Mouse (Mus musculus): ENCODE measurements at regions not wholly inside any gene's neighbourhood (a gene's known extent, or its start where the extent isn't known, plus 50 kb on each side); places are given as distances from the start of the nearest gene placed in this dataset.
A peak's percentile ranks its signal among the peaks of the same experiment; 100 is the strongest.

- peak; percentile 61 to 62 for DNase-seq
Measured at GRCm38 (mm10) chr4:125265575-125265974, 137.9 kb upstream of the Zc3h12a start.

DNA sequence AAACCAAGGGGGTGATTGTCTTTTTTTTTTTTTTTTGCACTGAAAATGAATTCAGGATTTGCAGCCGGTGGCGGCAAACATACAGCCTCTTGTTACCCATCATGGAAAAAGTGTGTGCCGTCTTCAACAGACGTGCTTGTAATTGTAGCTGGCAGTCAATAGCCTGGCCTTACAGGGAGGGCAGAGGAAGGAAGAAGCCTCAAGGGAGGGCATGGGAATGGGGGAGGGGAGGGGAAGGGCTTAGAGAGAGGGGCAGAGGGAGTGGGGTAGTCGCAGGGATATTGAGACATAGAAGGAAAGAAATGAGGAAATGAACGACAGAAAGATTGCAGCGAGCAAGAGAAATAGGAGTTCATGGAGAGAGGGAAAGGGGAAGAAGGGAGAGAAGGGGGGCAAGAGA is 137.4 kb upstream of the Zc3h12a start:
- DNase-seq: no peak

GRCm38 (mm10) chr4:125261547-125261946 is 133.9 kb upstream of the Zc3h12a start:
- no peak for DNase-seq

- DNase-seq: no peak
Measured at GRCm38 (mm10) chr4:125259306-125259705, 131.7 kb upstream of the Zc3h12a start.

DNA sequence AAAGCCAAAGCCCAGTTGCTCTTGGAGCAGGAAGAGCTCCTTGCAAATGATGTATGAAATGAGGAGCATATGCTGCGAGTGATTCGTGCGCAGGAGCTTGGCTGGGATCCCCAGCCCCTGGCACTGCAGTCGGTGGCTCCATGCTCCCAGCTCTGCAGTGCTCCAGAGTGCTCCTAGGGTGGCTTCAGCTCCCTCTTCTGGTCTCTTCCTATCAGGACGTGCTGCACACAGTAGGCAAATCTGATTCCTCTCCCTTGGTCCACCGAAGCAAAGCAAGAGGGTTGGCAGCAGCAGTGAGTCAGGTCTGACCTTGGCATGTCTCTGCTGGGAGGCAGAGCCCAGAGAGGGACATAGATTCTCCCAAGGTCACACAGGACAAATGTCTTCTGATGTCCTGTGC is 130.3 kb upstream of the Zc3h12a start:
- DNase-seq: no peak

- no peak for DNase-seq
Measured at GRCm38 (mm10) chr4:125253161-125253560, 125.5 kb upstream of the Zc3h12a start.

DNA sequence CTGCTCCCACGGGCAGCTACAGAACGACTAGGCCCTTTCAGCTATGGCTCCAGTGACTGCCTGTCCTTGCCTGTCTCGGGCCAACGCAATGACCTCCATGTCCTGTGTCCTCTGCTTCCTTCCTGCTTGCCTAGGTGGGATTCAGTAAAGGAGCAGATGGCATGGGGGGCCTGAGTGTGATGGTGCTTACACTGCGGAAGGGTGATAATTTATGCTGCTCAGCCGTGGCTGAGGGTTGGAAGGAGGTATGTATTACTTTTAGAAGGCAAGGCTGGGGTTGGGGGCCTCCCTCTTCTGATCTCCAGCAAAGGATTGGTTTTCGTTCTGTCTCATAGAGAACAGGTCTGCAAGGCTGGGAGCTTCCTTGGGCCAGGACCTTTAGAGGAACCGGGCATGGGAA is 124.6 kb upstream of the Zc3h12a start:
- DNase-seq: no peak

GRCm38 (mm10) chr4:125249061-125249460 is 121.4 kb upstream of the Zc3h12a start:
- DNase-seq: no peak

DNA sequence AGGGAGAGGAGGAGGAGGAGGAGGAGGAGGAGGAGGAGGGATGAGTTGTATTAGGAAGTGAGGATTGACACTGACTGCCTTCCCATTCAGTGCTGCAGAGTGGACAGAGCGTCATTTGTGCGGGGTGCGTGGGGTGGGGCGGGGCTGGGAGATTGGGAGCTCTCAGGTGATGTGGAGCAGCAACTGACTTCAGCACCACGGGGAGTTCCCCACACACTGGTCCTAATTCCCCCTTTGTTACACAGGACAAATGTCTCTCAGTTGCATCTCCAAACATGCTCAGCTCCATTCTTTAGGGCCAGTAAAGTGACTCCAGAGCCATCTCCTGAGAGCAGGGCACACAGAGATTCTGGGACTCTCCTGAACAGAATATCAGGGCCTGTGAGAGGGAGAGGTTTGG is 118.5 kb upstream of the Zc3h12a start:
- DNase-seq: peak; percentile 49 to 60

GRCm38 (mm10) chr4:125242512-125242911 is 114.9 kb upstream of the Zc3h12a start:
- DNase-seq: no peak

GRCm38 (mm10) chr4:125241577-125242262 is 114.1 kb upstream of the Zc3h12a start:
- no peak for DNase-seq

DNA sequence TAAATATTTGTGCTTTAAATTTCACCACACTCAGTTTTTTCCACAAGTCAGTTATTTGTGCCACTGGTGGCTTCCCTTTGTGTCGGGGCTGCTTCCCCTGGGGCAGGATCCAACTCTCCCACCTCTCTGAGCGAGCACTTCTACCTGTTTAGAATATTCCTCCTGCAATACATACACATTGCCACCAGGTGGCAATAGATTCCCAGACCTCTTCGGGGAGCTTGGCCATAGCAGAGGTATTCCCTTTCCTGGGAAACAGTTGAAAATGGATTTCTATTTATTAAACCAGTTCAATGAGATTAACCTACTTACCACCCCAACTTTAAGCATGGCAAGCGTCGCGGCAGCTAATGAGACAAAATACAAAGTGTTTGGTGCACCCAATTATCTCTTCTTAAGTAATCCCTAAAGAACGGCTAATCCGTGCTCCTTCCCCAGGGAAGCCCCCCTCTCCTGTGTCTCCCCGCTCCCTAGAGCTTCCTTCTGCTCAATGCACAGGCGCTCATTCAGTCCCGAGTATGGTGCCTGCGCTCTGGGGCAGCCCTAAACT is 104.1 kb upstream of the Zc3h12a start:
- no peak for DNase-seq

DNA sequence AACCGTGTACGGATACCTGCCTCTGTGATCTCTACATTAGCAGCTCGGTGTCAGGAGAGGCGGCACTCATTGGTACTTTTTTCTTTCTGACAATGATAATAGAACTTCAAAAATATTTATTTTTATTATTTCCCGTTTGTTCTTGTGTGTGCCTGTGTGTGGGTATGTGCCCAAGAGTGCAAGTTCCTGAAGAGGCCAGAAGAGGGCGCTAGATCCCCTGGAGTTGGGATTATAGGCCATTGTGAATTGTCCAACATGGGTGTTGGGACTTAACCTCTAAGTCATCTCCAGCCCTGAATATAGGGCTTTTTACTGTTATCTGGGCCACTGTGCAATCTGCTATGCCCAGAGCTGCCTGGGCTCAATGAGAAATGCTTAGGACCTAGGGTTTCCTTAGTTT is 99.6 kb upstream of the Zc3h12a start:
- DNase-seq: no peak

DNA sequence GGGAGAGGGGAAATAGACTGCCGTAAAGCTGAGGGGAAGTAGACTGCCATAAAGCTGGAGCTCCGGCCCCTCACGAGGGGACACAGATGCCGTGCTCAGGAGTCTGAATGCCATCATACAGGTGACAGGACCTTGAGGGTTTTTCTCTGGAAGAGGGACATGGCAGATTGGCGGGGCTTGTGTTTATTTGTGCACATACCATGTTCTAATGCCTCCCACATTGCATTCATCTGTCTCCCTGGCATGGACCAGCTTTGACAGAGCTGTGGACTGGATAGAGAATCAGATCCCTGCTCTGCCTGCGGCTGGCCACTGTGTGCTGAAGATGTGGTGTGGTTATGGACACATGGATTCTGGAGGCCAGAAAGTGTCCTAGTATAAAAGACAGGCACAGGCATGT is 95.3 kb upstream of the Zc3h12a start:
- no peak for DNase-seq

GRCm38 (mm10) chr4:125220314-125220713 is 92.7 kb upstream of the Zc3h12a start:
- DNase-seq: peak; percentile 48 to 57

DNA sequence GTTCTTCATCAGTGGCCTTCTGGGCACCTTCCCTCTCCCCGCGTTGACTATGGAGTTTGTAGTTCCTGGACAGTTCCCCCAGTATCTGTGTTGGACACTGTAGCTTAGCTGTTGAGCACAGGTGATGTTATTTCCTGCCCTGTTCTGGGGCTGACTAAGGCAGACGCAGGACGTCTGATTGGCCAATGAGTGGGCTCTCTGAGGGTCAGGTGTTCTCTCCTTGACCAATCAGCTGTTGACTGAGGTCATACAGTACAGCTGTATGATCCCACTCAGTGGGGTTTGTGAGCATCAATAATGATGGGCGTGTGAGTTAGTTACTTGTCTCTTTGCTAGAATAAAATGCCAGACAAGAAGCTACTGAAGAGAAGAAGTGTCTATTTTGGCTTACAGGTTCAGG is 91.6 kb upstream of the Zc3h12a start:
- DNase-seq: no peak

GRCm38 (mm10) chr4:125214306-125214705 is 86.7 kb upstream of the Zc3h12a start:
- no peak for DNase-seq

- DNase-seq: no peak
Measured at GRCm38 (mm10) chr4:125212176-125212530, 84.5 kb upstream of the Zc3h12a start.

DNA sequence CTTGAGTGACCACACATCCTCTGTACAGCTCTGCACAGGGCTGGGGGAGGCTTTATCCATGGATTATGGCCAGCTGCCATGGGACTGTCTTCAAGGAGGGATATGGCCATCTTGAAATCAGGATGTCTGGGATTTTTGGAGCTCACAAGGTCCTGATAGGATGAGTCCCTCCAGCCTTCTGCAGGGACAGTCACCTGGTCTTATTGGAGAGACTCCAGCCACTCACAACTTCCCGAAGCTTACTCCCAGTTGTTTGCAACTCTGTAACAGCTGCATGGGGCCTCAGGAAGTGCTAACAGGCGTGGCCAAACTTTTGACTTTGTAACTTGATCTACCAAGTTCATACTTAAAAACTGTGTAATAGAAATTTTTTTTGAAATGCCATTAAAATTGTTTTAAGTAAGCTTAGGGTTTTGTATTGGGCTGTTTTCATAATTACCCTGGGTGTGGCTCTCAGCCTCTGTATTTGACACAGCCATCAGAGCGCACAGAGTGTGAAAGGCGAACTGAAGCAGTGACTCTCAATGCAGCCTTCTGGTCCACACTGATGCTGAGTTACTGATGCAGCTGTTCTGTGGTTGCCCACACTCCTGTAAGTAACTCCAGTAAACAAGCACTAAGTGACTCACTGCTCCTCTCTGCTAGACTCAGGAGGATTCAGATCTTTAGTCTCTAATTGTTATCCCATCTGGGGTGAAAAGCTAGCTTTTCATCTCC is 84.0 kb upstream of the Zc3h12a start:
- DNase-seq: peak; percentile 17 to 46

DNA sequence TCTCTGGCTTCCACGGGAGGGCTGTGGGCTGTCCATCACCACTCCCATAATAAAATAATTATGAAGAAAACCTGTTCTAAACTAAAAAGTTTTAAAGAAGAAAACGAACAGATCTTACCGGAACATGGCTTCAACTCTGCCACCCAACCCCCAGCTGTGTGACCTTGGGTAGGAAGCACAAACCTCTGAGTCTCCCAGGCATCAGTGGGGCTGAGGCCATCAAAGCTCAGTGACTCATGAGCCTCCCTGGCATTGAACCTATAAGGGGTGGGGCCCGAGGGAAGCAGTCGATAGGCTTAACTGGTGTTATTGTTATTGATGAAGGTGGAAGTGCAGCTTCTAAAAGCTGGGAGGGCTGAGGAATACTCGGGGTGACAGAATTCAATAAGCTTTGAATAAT is 83.1 kb upstream of the Zc3h12a start:
- DNase-seq: no peak

DNA sequence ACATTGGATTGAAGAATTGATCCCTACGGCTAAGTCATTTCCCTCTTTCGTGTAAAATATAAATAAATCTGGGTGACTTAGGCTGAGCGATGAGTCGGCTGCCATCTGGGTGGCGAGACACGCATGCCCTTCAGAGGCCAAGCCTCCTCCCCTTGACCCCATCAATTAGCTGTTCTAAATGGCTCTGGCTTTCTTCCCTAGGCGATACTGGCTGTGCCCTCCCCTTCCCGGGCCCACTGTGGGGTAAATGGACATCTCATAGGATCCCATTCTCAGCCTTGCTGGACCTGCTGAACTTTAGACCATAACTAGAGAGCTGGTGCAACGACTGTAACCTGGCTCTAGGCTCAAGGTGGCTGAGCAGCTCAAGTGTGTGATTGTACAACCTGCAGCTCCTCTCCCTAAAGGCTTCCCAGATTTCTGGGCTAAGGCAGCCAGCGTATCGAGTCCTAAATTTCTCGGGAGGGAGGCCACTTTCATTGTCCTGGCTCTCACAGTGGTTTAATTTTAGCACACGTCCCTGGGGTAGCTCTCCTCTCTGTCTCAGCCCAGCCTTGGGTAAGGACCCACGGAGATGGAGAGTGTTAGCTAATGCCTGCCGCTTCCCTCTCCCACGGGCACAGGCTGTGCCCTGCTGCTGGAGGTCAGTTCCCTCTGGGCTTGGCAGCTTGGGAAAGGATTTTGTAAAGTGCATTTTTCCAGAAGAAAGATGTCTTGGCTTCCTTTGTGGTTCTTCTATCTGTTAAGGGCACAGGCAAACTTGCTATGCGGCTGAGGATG is 80.7 kb upstream of the Zc3h12a start:
- DNase-seq: no peak

GRCm38 (mm10) chr4:125203521-125203920 is 75.9 kb upstream of the Zc3h12a start:
- no peak for DNase-seq

- DNase-seq: peak; percentile 10 to 13
Measured at GRCm38 (mm10) chr4:125201638-125202325, 74.1 kb upstream of the Zc3h12a start.
